Mouse (Mus musculus) limb, embryonic 13.5 days (tissue): Measurements from ENCODE around the gene Hmgxb4. TPM values are rescaled to one million over a fixed set of nuclear protein-coding genes. Genes with fewer than 3 reads are reported as not detected.

ENCODE experiments used
- polyA plus RNA-seq: library from polyadenylated mRNA; unstranded; fragments of >200 nt; fragmentation: Nextera tagmentation; extraction: Ambion mirVana; gene quantifications from 2 replicates; pipeline ENCODE4 v1.2.1, GENCODE M21; 2015

Hmgxb4 gene
- polyA plus RNA-seq, 1 experiment from 2014 or later: 48.6 TPM

Other genes starting within 250 kb of the Hmgxb4 start
- 0.20 and 0.34 TPM in 2 replicates for gene Isx, start 120.2 kb upstream of the Hmgxb4 start, polyA plus RNA-seq
- gene Tom1, start 40.3 kb downstream of the Hmgxb4 start, polyA plus RNA-seq: 31.8 and 34.5 TPM in 2 replicates
- 30.6 and 32.0 TPM in 2 replicates for gene Hmox1, start 100.3 kb downstream of the Hmgxb4 start, polyA plus RNA-seq
- 182 and 186 TPM in 2 replicates for gene Mcm5, start 116.2 kb downstream of the Hmgxb4 start, polyA plus RNA-seq
- 0.11 TPM in 1 of 2 replicates, not detected in the other for gene Rasd2, start 220.6 kb downstream of the Hmgxb4 start, polyA plus RNA-seq